Mouse (Mus musculus) ES-E14 (cell line): Measurements from ENCODE around the gene Psmd3. TPM values are rescaled to one million over a fixed set of nuclear protein-coding genes. Genes with fewer than 3 reads are reported as not detected.
A peak's percentile ranks its signal among the peaks of the same experiment; 100 is the strongest.

Experiments used
- DNase-seq: peaks from one replicate; pipeline ENCODE4 v3.0.0-alpha.2; 2013; ENCODE audit warnings: low read depth, low spot score
- H3K27ac ChIP-seq: 2 replicates; pipeline ENCODE4 v1.5.1; 2012; ENCODE audit warnings: low read depth, mild to moderate bottlenecking, low read length, moderate library complexity, mixed read lengths; ENCODE audit not compliant: poor library complexity, insufficient read depth, severe bottlenecking
- H3K36me3 ChIP-seq: 2 replicates; pipeline ENCODE4 v1.6.1; 2012; ENCODE audit warnings: mild to moderate bottlenecking, low read length, moderate library complexity, mixed read lengths; ENCODE audit not compliant: control insufficient read depth, poor library complexity, insufficient read depth, severe bottlenecking
- H3K4me1 ChIP-seq, 2 experiments: fragments of 150-350 bp in 1 of 2; sonication (generic) in 1 of 2; 2 replicates each; pipeline ENCODE4 v1.6.1; 2012; ENCODE audit warnings: low read length in 2 of 2, mild to moderate bottlenecking in 1 of 2, mixed read lengths in 1 of 2; ENCODE audit not compliant: control insufficient read depth in 2 of 2, insufficient read depth in 2 of 2, poor library complexity in 1 of 2
- H3K4me3 ChIP-seq, 2 experiments: fragments of 150-350 bp in 1 of 2; sonication (generic) in 1 of 2; 2 replicates each; pipeline ENCODE4 v1.5.1; 2012; ENCODE audit warnings: low read length in 2 of 2, low read depth in 1 of 2, mild to moderate bottlenecking in 1 of 2, mixed read lengths in 1 of 2; ENCODE audit not compliant: insufficient read depth in 1 of 2, poor library complexity in 1 of 2, severe bottlenecking in 1 of 2
- H3K9ac ChIP-seq: 2 replicates; pipeline ENCODE4 v1.6.1; 2012; ENCODE audit warnings: low read depth, mild to moderate bottlenecking, low read length, mixed read lengths; ENCODE audit not compliant: poor library complexity, insufficient read depth, severe bottlenecking
- H3K9me3 ChIP-seq: fragments of 150-350 bp; sonication (generic); 2 replicates; pipeline ENCODE4 v1.6.1; 2012; ENCODE audit warnings: low read depth, mild to moderate bottlenecking, low read length; ENCODE audit not compliant: control insufficient read depth, insufficient read depth
- CHD2 ChIP-seq: IDR thresholded peaks from 2 replicates; pipeline ENCODE4 v1.6.1; 2014; ENCODE audit warnings: mild to moderate bottlenecking, low read depth, low read length, inconsistent platforms
- HCFC1 ChIP-seq: IDR thresholded peaks from 2 replicates; pipeline ENCODE4 v1.6.1; 2012; ENCODE audit warnings: low read length, inconsistent platforms, borderline replicate concordance; ENCODE audit not compliant: insufficient read depth
- MAFK ChIP-seq: IDR thresholded peaks from 2 replicates; pipeline ENCODE4 v1.6.1; 2014; ENCODE audit warnings: mild to moderate bottlenecking, low read depth, low read length, inconsistent platforms; ENCODE audit not compliant: insufficient read depth
- ZC3H11A ChIP-seq: IDR thresholded peaks from 2 replicates; pipeline ENCODE4 v1.6.1; 2012; ENCODE audit warnings: low read depth, mild to moderate bottlenecking, inconsistent platforms, low read length, borderline replicate concordance
- ZNF384 ChIP-seq: IDR thresholded peaks from 2 replicates; pipeline ENCODE4 v1.6.1; 2012; ENCODE audit warnings: low read depth, low read length, inconsistent platforms
- in situ Hi-C, 2 experiments: fragments of 600-800 bp; cut with MboI; formaldehyde crosslinking; loops; one replicate each; pipeline ENCODE4 v1.15.1; 2025; ENCODE audit warnings: low sequenced_read_pairs in 2 of 2, inconsistent platforms in 1 of 2; ENCODE audit not compliant: unreplicated experiment in 2 of 2
- total RNA-seq: library from RNA; depleted of rRNA; stranded (reverse); fragments of 300-350 nt; gene quantifications from 2 replicates; pipeline ENCODE4 v1.2.3, GENCODE M21; 2012

Psmd3 gene
- total RNA-seq, 1 experiment = 408 TPM

- Histone ChIP-seq H3K27ac (no peak within 1 kb of the TSS), H3K4me3 (peak within 1 kb of the TSS; percentile 78 to 89)
Measured at GRCm38 (mm10) chr11:98729119-98729588, 46.8 kb downstream of the Psmd3 start, which contains the start of gene Med24. TSS of gene Med24 (minus strand) at chr11:98729435.

DNA sequence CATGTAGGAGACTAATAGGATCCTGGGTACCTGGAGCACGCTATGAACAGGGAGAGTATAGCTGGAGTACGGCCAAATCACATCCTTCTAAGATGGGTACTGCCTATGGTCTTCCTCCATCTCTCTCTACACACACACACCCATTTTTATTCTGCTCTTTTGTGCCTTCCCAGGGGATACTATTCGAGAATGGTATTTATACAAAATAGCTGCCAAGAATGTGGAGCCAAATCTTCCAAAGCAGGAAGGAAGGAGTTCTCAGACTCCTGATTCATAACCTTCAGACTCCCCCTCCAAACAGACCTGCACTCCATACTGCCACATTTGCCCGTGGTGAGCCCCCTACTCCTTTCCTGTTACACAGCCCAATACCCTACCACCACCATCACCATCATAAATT lies 48.4 kb downstream of the Psmd3 start:
- H3K9ac ChIP-seq = no peak overlapping the region
- in situ Hi-C loops = loop anchor here in 1 of 2 experiments (10.0 kb wide), 1 partner anchor 54 kb away; no protein-coding TSS in a partner anchor
- H3K27ac ChIP-seq = no peak overlapping the region
- DNase-seq = no peak
- no peak overlapping the region for H3K4me3 ChIP-seq
- no peaks in the 10 kb centered on the region for H3K9me3 ChIP-seq
- TF ChIP-seq CHD2 (no peak), ZC3H11A (no peak), MAFK (no peak), ZNF384 (no peak), HCFC1 (no peak)
- H3K4me1 ChIP-seq = no peaks in the 10 kb centered on the region
- no peaks in the 10 kb centered on the region for H3K36me3 ChIP-seq

More at GRCm38 (mm10) chr11:98729119-98729588, 46.8 kb downstream of the Psmd3 start, which contains the start of gene Med24:
- Histone ChIP-seq H3K9ac (peak within 1 kb of the TSS; percentile 77), H3K4me1 (no peaks in the 10 kb centered on the region), H3K36me3 (no peaks in the 10 kb centered on the region), H3K9me3 (no peaks in the 10 kb centered on the region)
- peak; percentile 96 for TF ChIP-seq HCFC1
- peak; percentile 96 for TF ChIP-seq CHD2
- no peak for TF ChIP-seq MAFK
- DNase-seq = peak; percentile 83
- in situ Hi-C loops = no loop called here

DNA sequence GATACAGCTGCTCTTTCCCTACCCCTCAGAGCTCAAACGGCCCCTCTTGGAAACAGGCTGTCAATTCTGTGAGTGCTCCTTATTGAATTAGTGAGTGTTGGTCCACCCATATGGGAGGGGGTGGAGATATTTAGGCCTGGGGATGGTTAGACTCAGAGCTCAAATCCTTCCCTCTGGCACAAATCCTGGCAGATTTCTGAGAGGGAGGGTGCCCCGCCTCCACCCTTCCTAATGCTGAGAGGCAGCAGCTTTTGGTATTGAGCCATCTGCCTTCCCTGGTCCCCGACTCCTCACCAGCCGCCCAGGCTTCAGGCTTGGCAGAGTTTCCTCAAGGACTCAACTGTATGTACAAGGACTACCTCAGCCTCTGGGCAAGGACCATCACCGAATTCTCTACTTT lies 48.8 kb downstream of the Psmd3 start:
- no peak overlapping the region for H3K4me3 ChIP-seq
- H3K9me3 ChIP-seq = no peaks in the 10 kb centered on the region
- no peak overlapping the region; the same call in 1 of the 2 replicates for H3K9ac ChIP-seq
- H3K36me3 ChIP-seq = no peaks in the 10 kb centered on the region
- no peak for DNase-seq
- in situ Hi-C loops = loop anchor here in 1 of 2 experiments (10.0 kb wide), 1 partner anchor 54 kb away; no protein-coding TSS in a partner anchor
- no peaks in the 10 kb centered on the region for H3K4me1 ChIP-seq
- H3K27ac ChIP-seq = no peak overlapping the region
- TF ChIP-seq HCFC1 = no peak
- no peak for TF ChIP-seq ZC3H11A

DNA sequence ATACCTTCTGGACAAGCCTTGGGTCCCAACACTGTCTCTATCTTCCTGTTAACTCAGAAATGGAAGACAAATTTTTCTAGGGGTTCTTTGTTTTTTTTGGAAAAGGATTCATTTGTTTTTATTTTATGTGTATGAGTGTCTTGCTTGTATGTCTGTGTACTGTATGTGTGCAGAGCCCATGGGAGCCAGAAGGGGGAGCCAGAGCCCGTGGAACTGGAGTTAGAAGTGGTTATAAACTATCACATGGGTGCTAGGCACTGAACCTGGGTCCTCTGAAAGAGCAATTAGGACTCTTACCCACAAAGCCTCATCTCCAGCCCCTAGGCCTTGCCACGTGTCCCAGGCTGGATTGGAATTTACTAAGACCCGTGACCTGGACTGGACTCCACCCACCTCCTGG lies 51.7 kb downstream of the Psmd3 start:
- no peak overlapping the region for H3K27ac ChIP-seq
- H3K4me1 ChIP-seq = peaks cover 3 to 8% of the 10 kb centered on the region in 2 experiments; a peak in 2 of 4 replicates
- no peaks in the 10 kb centered on the region for H3K36me3 ChIP-seq
- DNase-seq = no peak
- TF ChIP-seq MAFK (no peak), ZC3H11A (0 out of 2 replicates have a peak, but pooled peaks have one; percentile 35), CHD2 (no peak), HCFC1 (no peak), ZNF384 (0 out of 2 replicates have a peak, but pooled peaks have one; percentile 11)
- H3K9me3 ChIP-seq = no peaks in the 10 kb centered on the region
- H3K9ac ChIP-seq = no peak overlapping the region
- no peak overlapping the region for H3K4me3 ChIP-seq
- in situ Hi-C loops = loop anchor here in 1 of 2 experiments (10.0 kb wide), 1 partner anchor 51 kb away; no protein-coding TSS in a partner anchor

- TF ChIP-seq ZNF384 (peak; percentile 76), HCFC1 (no peak), MAFK (no peak), ZC3H11A (no peak), CHD2 (no peak)
- H3K9me3 ChIP-seq = no peaks in the 10 kb centered on the region
- no peaks in the 10 kb centered on the region for H3K36me3 ChIP-seq
- no peak overlapping the region for H3K4me3 ChIP-seq
- DNase-seq = no peak
- in situ Hi-C loops = loop anchor here in 1 of 2 experiments (10.0 kb wide), 1 partner anchor 50 kb away; no protein-coding TSS in a partner anchor
- H3K27ac ChIP-seq = no peak overlapping the region
- no peak overlapping the region for H3K9ac ChIP-seq
- H3K4me1 ChIP-seq = peaks cover 5 to 16% of the 10 kb centered on the region in 2 experiments; a peak in 2 of 4 replicates
Measured at GRCm38 (mm10) chr11:98735111-98735510, 52.8 kb downstream of the Psmd3 start.
